Mouse (Mus musculus) liver, embryonic 14.5 days (tissue): Measurements from ENCODE around the gene Eva1c.

Experiments
- CTCF ChIP-seq: IDR thresholded peaks from 2 replicates; pipeline ENCODE4 v1.5.1; 2016; ENCODE audit warnings: antibody characterized with exemption, low read depth, control low read depth
- EP300 ChIP-seq: IDR thresholded peaks from 2 replicates; pipeline ENCODE4 v1.6.1; 2016; ENCODE audit warnings: antibody characterized with exemption, low read depth

- no peak for TF ChIP-seq CTCF
- no peak for TF ChIP-seq EP300
Measured at GRCm38 (mm10) chr16:90848697-90849096, 22.2 kb downstream of the Eva1c start.
